Mouse (Mus musculus): ENCODE measurements around the gene Tbx10. TPM values are rescaled to one million over a fixed set of nuclear protein-coding genes. Genes with fewer than 3 reads are reported as not detected.
A peak's percentile ranks its signal among the peaks of the same experiment; 100 is the strongest.
"Not testable (repeated sequence)": the region's sequence is repeated elsewhere in the genome, so short reads cannot be mapped to it uniquely, and the experiment has no call there.

Tbx10 gene
- total and polyA plus RNA-seq, 2 experiments from 2014 or later, result not detected

DNA sequence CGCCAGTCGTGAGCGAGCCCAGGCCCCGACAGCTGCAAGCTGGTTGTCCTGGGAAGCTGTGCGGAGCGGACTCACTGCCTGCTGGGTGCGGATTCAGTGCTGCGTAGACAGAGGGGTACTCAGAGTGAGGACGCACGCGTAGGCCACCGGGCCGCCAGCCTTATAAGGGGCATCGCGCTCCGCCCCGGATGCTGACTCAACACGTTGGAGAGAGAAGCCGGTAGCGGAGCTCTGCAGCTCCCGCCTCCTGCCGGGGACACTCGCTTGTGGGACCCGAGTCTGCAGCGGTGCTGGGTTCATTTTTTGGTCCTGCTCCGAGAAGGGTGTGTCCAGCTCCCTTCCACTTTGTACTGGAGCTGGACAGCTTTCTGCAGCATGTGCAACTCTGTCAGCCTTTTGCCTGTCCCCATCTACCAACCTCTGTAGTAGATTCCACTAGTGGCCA is 45.3 kb downstream of the Tbx10 start, which contains the start of gene Gstp1:
Gstp1 (minus strand) TSS at position 198 of the 445 bp plus-strand sequence.
- peak; percentile 93 for ATAC-seq
- WGBS, result 0% methylated on average over 26 of the region's 26 CpGs
- no peaks in the 10 kb centered on the region for H3K27me3 ChIP-seq (ENCODE audit: insufficient read depth, low read length)

DNA sequence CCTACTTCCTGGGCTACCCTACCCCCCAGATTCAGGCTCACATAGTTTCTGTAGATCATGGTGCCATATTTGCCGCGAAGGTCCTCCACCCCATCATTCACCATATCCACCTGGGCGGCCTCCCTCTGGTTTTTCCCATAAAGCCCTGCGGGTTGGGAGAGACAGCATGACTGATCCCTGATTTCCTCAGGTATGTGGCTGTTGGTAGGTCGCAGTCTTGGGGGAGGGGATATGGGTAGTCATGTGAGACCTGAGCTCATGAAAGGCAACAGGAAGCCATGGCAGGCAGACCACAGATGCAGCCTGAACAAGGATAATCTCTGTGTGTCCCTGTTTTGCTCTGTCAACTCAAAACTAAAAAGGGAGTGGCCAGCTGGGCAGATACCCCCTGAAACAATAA is 48.4 kb downstream of the Tbx10 start:
- not testable (repeated sequence) for H3K27me3 ChIP-seq (ENCODE audit: insufficient read depth, low read length); H3K9me3 ChIP-seq (ENCODE audit: low read length); H3K4me3 ChIP-seq (ENCODE audit: low read depth, low read length); H3K9ac ChIP-seq; DNase-seq; H3K27ac ChIP-seq (ENCODE audit: low read depth, low read length); H3K4me2 ChIP-seq (ENCODE audit: low read depth); H3K36me3 ChIP-seq (ENCODE audit: insufficient read depth); ATAC-seq; H3K4me1 ChIP-seq (ENCODE audit: insufficient read depth)
- WGBS, result 87% methylated on average over 5 of the region's 5 CpGs

More for the DNA sequence above, 45.3 kb downstream of the Tbx10 start, which contains the start of gene Gstp1:
- Histone ChIP-seq H3K9ac (peak within 1 kb of the TSS; percentile 70), H3K27ac (ENCODE audit: low read depth, low read length) (peak within 1 kb of the TSS; percentile 67), H3K4me1 (ENCODE audit: insufficient read depth) (0 out of 2 replicates have a peak, but pooled peaks cover 9% of the 10 kb centered on the region), H3K4me2 (ENCODE audit: low read depth) (peak within 1 kb of the TSS; percentile 70), H3K36me3 (ENCODE audit: insufficient read depth) (no peaks in the 10 kb centered on the region; the same call in 1 of the 2 replicates), H3K9me3 (ENCODE audit: low read length) (no peaks in the 10 kb centered on the region), H3K4me3 (ENCODE audit: low read depth, low read length) (peak within 1 kb of the TSS; percentile 62)
- TF ChIP-seq CTCF (IDR thresholded peaks at IDR 0.05; ENCODE audit: low read depth), result no peak; the same call in 1 of the 2 replicates
- peak; percentile 87 for DNase-seq

DNA sequence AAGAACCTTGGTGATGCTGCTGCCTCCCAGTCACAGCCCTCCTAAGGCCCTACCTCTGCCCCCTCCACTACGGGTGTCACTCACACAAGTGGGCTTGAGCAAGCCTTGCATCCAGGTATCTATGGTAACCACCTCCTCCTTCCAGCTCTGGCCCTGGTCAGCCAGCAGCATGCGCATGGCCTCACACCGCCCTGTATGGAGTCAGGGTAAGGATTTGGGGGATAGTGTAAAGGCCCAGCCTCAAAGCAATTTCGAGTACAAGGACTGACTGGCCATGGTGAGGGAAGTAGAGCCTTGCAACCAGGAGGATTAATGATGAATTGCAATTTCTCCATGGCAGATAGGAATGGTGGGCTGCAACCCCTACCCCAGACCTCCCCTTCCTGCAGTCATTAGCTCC is 48.9 kb downstream of the Tbx10 start:
- H3K27ac ChIP-seq (ENCODE audit: low read depth, low read length); H3K27me3 ChIP-seq (ENCODE audit: insufficient read depth, low read length); H3K4me1 ChIP-seq (ENCODE audit: insufficient read depth); H3K9ac ChIP-seq; H3K36me3 ChIP-seq (ENCODE audit: insufficient read depth); DNase-seq; ATAC-seq; H3K9me3 ChIP-seq (ENCODE audit: low read length); H3K4me2 ChIP-seq (ENCODE audit: low read depth); H3K4me3 ChIP-seq (ENCODE audit: low read depth, low read length): not testable (repeated sequence)
- 86% methylated on average over 3 of the region's 4 CpGs for WGBS

DNA sequence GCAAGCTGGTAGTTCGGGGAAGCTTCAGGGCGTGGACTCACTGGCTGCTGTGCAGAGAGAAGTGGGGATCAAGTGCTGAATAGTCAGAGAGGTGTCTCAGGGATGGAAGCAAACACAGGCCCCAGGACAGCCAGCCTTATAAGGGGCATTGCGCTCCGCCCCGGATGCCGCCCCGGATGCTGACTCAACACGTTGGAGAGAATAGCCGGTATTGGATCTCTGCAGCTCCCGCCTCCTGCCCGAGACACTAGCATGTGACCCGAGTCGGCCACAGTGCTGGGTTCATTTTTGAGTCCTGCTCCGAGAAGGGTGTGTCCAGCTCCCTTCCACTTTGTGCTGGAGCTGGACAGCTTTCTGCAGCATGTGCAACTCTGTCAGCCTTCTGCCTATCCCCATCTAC is 49.6 kb downstream of the Tbx10 start:
- Histone ChIP-seq H3K9ac (no peak overlapping the region), H3K27me3 (ENCODE audit: insufficient read depth, low read length) (no peaks in the 10 kb centered on the region), H3K4me2 (ENCODE audit: low read depth) (no peak overlapping the region), H3K4me1 (ENCODE audit: insufficient read depth) (0 out of 2 replicates have a peak, but pooled peaks cover 9% of the 10 kb centered on the region), H3K27ac (ENCODE audit: low read depth, low read length) (no peak overlapping the region), H3K36me3 (ENCODE audit: insufficient read depth) (no peaks in the 10 kb centered on the region), H3K4me3 (ENCODE audit: low read depth, low read length) (no peak overlapping the region), H3K9me3 (ENCODE audit: low read length) (no peaks in the 10 kb centered on the region)
- no peak for TF ChIP-seq CTCF (IDR thresholded peaks at IDR 0.05; ENCODE audit: low read depth)
- no peak for DNase-seq
- ATAC-seq, result no peak
- WGBS, result 76% methylated on average over 14 of the region's 14 CpGs

DNA sequence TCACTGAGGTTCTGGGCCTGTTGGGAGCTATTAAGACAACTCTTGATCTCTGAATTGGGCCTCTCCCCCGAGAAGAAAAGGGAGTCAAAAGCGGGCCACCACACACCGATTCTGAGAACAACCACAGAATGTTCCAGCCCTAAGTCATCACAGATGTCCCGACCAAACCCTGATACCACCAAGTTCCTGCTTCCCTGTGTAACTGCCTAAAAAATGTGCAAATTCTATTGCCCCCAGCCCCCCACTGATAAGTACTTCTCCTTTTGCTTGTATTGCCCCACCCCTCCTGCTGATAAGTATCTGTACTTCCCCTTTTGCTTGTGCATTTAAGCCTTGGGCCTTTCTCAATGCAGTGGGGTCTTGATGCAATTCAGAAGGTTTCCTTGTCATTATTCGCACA is 51.6 kb downstream of the Tbx10 start:
- not testable (repeated sequence) for H3K27ac ChIP-seq (ENCODE audit: low read depth, low read length); H3K9ac ChIP-seq; DNase-seq; H3K4me3 ChIP-seq (ENCODE audit: low read depth, low read length); ATAC-seq; H3K27me3 ChIP-seq (ENCODE audit: insufficient read depth, low read length); H3K4me1 ChIP-seq (ENCODE audit: insufficient read depth); H3K4me2 ChIP-seq (ENCODE audit: low read depth); H3K36me3 ChIP-seq (ENCODE audit: insufficient read depth); H3K9me3 ChIP-seq (ENCODE audit: low read length)
- 90% methylated on average over 5 of the region's 5 CpGs for WGBS

DNA sequence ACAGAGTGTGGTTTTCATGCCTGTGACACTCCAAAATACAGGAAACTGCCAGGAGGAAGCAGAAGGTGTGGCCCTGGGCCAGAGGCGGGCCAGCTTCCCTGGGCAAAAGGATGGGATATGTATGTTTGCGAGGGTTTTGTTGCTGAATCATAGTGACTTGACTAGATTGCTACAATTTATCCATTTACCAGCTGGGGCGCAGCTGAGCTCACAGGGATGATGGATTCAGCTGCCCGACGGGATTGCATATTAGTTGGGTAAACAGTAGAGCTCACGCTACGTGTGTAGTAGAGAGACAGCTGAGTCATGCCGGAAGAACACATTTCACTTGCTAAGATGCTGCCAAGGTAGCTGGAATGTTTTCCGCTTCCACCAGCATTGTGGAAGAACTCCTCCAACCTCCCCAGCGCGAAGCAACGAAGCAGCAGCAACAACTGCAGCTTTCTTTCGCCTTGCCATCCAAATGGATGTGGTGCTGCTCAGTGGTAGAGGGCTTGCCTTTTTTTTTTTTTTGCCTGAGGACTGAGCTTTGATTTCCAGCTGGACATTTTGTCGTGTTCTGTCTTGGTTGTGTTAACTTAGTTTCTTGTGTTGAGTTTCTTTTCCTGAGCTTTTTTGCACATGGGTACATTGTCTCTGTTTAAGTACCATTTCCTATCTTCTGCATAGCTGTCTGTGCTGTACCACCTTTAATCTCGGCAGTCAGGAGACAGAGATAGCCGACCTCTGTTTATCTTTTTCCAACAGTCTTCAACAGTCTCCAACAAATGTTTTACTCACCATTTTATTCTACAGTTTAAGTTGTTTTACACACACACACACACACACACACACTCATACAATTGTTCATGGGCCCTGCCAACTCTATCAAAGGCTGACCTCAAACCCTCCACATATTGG is 53.7 kb downstream of the Tbx10 start, which contains the start of gene Gstp2:
Gstp2 (minus strand) TSS at position 58 of the 900 bp plus-strand sequence.
- Histone ChIP-seq H3K4me2 (ENCODE audit: low read depth) (peak within 1 kb of the TSS; percentile 29), H3K9ac (no peak within 1 kb of the TSS), H3K36me3 (ENCODE audit: insufficient read depth) (no peaks in the 10 kb centered on the region), H3K4me1 (ENCODE audit: insufficient read depth) (no peaks in the 10 kb centered on the region), H3K4me3 (ENCODE audit: low read depth, low read length) (no peak within 1 kb of the TSS), H3K27me3 (ENCODE audit: insufficient read depth, low read length) (no peaks in the 10 kb centered on the region), H3K27ac (ENCODE audit: low read depth, low read length) (no peak within 1 kb of the TSS), H3K9me3 (ENCODE audit: low read length) (no peaks in the 10 kb centered on the region)
- 41% methylated on average over 16 of the region's 16 CpGs for WGBS
- DNase-seq (peak; percentile 78), ATAC-seq (peak; percentile 86)
- peak; percentile 63 for TF ChIP-seq CTCF (IDR thresholded peaks at IDR 0.05; ENCODE audit: low read depth)

DNA sequence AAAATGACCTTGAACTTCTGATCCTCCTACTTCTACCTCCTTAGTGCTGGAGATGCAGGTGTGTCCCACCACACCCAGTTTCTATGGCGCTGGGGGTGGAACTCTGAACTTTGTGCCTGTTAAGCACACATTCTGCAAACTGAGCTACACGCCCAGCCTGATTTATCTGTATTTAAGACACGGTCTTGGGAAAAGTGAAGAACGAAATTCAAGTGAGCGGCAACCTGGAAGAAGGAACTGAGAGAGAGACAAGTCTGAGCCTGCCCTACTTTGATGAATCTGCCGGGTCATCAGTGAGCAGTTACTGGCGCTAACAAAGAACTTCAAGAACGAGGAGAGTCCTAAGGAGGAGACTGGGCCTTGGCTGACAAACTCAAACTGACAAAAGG is 54.3 kb downstream of the Tbx10 start:
- TF ChIP-seq CTCF (IDR thresholded peaks at IDR 0.05; ENCODE audit: low read depth), result no peak
- no peak overlapping the region for H3K27ac ChIP-seq (ENCODE audit: low read depth, low read length)
- H3K9me3 ChIP-seq (ENCODE audit: low read length), result no peaks in the 10 kb centered on the region
- WGBS, result 86% methylated on average over 8 of the region's 8 CpGs
- no peak overlapping the region for H3K9ac ChIP-seq
- H3K4me2 ChIP-seq (ENCODE audit: low read depth), result no peak overlapping the region
- no peak for DNase-seq
- no peak for ATAC-seq
- H3K27me3 ChIP-seq (ENCODE audit: insufficient read depth, low read length), result no peaks in the 10 kb centered on the region
- H3K4me3 ChIP-seq (ENCODE audit: low read depth, low read length), result no peak overlapping the region
- H3K36me3 ChIP-seq (ENCODE audit: insufficient read depth), result no peaks in the 10 kb centered on the region
- H3K4me1 ChIP-seq (ENCODE audit: insufficient read depth), result no peaks in the 10 kb centered on the region
